Mouse (Mus musculus): Measurements from ENCODE around the gene Cdca3. TPM values are rescaled to one million over a fixed set of nuclear protein-coding genes. Genes with fewer than 3 reads are reported as not detected.
"Not testable (repeated sequence)": the region's sequence is repeated elsewhere in the genome, so short reads cannot be mapped to it uniquely, and the experiment has no call there.

Gene Cdca3
- polyA plus RNA-seq, 1 experiment from 2014 or later, result 107 TPM

GRCm38 (mm10) chr6:124817125-124817524 is 12.2 kb upstream of the Cdca3 start:
- Histone ChIP-seq H3K9ac (ENCODE audit: low read depth, low read length) (no peak overlapping the region), H3K36me3 (ENCODE audit: control insufficient read depth, insufficient read depth, low read length) (peaks cover 67% of the 10 kb centered on the region), H3K4me1 (ENCODE audit: control insufficient read depth, insufficient read depth, low read length) (peaks cover under 1% of the 10 kb centered on the region; the same call in 1 of the 2 replicates), H3K4me3 (ENCODE audit: low read depth, low read length) (no peak overlapping the region), H3K27me3 (replicated peaks; ENCODE audit: control insufficient read depth, insufficient read depth, low read length) (no peaks in the 10 kb centered on the region), H3K27ac (replicated peaks; ENCODE audit: low read depth, low read length) (no peak overlapping the region), H3K4me2 (ENCODE audit: low read depth, low read length) (no peak overlapping the region), H3K9me3 (ENCODE audit: control insufficient read depth, low read length) (no peaks in the 10 kb centered on the region)
- WGBS, result 97% methylated on average over 11 of the region's 11 CpGs
- no peak for ATAC-seq (ENCODE audit: low read depth)
- no peak for DNase-seq (ENCODE audit: low spot score)

- H3K9ac ChIP-seq (ENCODE audit: low read depth, low read length), result no peak overlapping the region
- no peak overlapping the region for H3K4me2 ChIP-seq (ENCODE audit: low read depth, low read length)
- WGBS, result 94% methylated on average over 8 of the region's 8 CpGs
- H3K4me3 ChIP-seq (ENCODE audit: low read depth, low read length), result no peak overlapping the region
- no peak overlapping the region for H3K27ac ChIP-seq (replicated peaks; ENCODE audit: low read depth, low read length)
- H3K4me1 ChIP-seq (ENCODE audit: control insufficient read depth, insufficient read depth, low read length), result no peaks in the 10 kb centered on the region
- H3K36me3 ChIP-seq (ENCODE audit: control insufficient read depth, insufficient read depth, low read length), result peaks cover 67% of the 10 kb centered on the region
- H3K9me3 ChIP-seq (ENCODE audit: control insufficient read depth, low read length), result no peaks in the 10 kb centered on the region
- no peaks in the 10 kb centered on the region for H3K27me3 ChIP-seq (replicated peaks; ENCODE audit: control insufficient read depth, insufficient read depth, low read length)
- ATAC-seq (ENCODE audit: low read depth) (no peak), DNase-seq (ENCODE audit: low spot score) (no peak)
Observed at GRCm38 (mm10) chr6:124817563-124817962, 11.8 kb upstream of the Cdca3 start.

- DNase-seq (ENCODE audit: low spot score), result no peak
- Histone ChIP-seq H3K4me2 (ENCODE audit: low read depth, low read length) (no peak overlapping the region), H3K27ac (replicated peaks; ENCODE audit: low read depth, low read length) (no peak overlapping the region), H3K9me3 (ENCODE audit: control insufficient read depth, low read length) (no peaks in the 10 kb centered on the region), H3K27me3 (replicated peaks; ENCODE audit: control insufficient read depth, insufficient read depth, low read length) (no peaks in the 10 kb centered on the region), H3K4me1 (ENCODE audit: control insufficient read depth, insufficient read depth, low read length) (no peaks in the 10 kb centered on the region), H3K4me3 (ENCODE audit: low read depth, low read length) (no peak overlapping the region), H3K36me3 (ENCODE audit: control insufficient read depth, insufficient read depth, low read length) (peaks cover 70% of the 10 kb centered on the region), H3K9ac (ENCODE audit: low read depth, low read length) (no peak overlapping the region)
- WGBS, result 89% methylated on average over 8 of the region's 8 CpGs
- ATAC-seq (ENCODE audit: low read depth), result no peak
Observed at GRCm38 (mm10) chr6:124817971-124818370, 11.4 kb upstream of the Cdca3 start.

- ATAC-seq (ENCODE audit: low read depth), result no peak
- H3K27me3 ChIP-seq (replicated peaks; ENCODE audit: control insufficient read depth, insufficient read depth, low read length), result no peaks in the 10 kb centered on the region
- H3K4me2 ChIP-seq (ENCODE audit: low read depth, low read length), result no peak overlapping the region
- 95% methylated on average over 5 of the region's 5 CpGs for WGBS
- H3K4me3 ChIP-seq (ENCODE audit: low read depth, low read length), result no peak overlapping the region
- no peak overlapping the region for H3K27ac ChIP-seq (replicated peaks; ENCODE audit: low read depth, low read length)
- DNase-seq (ENCODE audit: low spot score), result no peak
- no peaks in the 10 kb centered on the region for H3K4me1 ChIP-seq (ENCODE audit: control insufficient read depth, insufficient read depth, low read length)
- no peak overlapping the region for H3K9ac ChIP-seq (ENCODE audit: low read depth, low read length)
- H3K36me3 ChIP-seq (ENCODE audit: control insufficient read depth, insufficient read depth, low read length), result peaks cover 99% of the 10 kb centered on the region
- no peaks in the 10 kb centered on the region for H3K9me3 ChIP-seq (ENCODE audit: control insufficient read depth, low read length)
Observed at GRCm38 (mm10) chr6:124820891-124821290, 8.5 kb upstream of the Cdca3 start.

GRCm38 (mm10) chr6:124822049-124822448 is 7.3 kb upstream of the Cdca3 start:
- DNase-seq (ENCODE audit: low spot score) (no peak), ATAC-seq (ENCODE audit: low read depth) (no peak)
- Histone ChIP-seq H3K9me3 (ENCODE audit: control insufficient read depth, low read length) (no peaks in the 10 kb centered on the region), H3K36me3 (ENCODE audit: control insufficient read depth, insufficient read depth, low read length) (peaks cover 97% of the 10 kb centered on the region), H3K27ac (replicated peaks; ENCODE audit: low read depth, low read length) (no peak overlapping the region), H3K27me3 (replicated peaks; ENCODE audit: control insufficient read depth, insufficient read depth, low read length) (no peaks in the 10 kb centered on the region), H3K4me1 (ENCODE audit: control insufficient read depth, insufficient read depth, low read length) (no peaks in the 10 kb centered on the region), H3K4me3 (ENCODE audit: low read depth, low read length) (no peak overlapping the region), H3K4me2 (ENCODE audit: low read depth, low read length) (no peak overlapping the region), H3K9ac (ENCODE audit: low read depth, low read length) (no peak overlapping the region)
- 96% methylated on average over 4 of the region's 4 CpGs for WGBS

GRCm38 (mm10) chr6:124828101-124828592 is 1.2 kb upstream of the Cdca3 start:
- Histone ChIP-seq H3K4me2 (ENCODE audit: low read depth, low read length) (peak overlapping the region; percentile 82), H3K27ac (replicated peaks; ENCODE audit: low read depth, low read length) (peak overlapping the region; percentile 64), H3K36me3 (ENCODE audit: control insufficient read depth, insufficient read depth, low read length) (peaks cover 49% of the 10 kb centered on the region), H3K9ac (ENCODE audit: low read depth, low read length) (peak overlapping the region; percentile 63), H3K27me3 (replicated peaks; ENCODE audit: control insufficient read depth, insufficient read depth, low read length) (no peaks in the 10 kb centered on the region), H3K4me1 (ENCODE audit: control insufficient read depth, insufficient read depth, low read length) (peaks cover 9% of the 10 kb centered on the region; the same call in 1 of the 2 replicates), H3K4me3 (ENCODE audit: low read depth, low read length) (peak overlapping the region; percentile 58), H3K9me3 (ENCODE audit: control insufficient read depth, low read length) (no peaks in the 10 kb centered on the region)
- DNase-seq (ENCODE audit: low spot score) (peak; percentile 71), ATAC-seq (ENCODE audit: low read depth) (no peak)
- WGBS, result 20% methylated on average over 10 of the region's 10 CpGs

- Histone ChIP-seq H3K4me2 (ENCODE audit: low read depth, low read length) (peak overlapping the region; percentile 81), H3K4me3 (ENCODE audit: low read depth, low read length) (peak overlapping the region; percentile 58), H3K27ac (replicated peaks; ENCODE audit: low read depth, low read length) (peak overlapping the region; percentile 95), H3K27me3 (replicated peaks; ENCODE audit: control insufficient read depth, insufficient read depth, low read length) (no peaks in the 10 kb centered on the region), H3K9me3 (ENCODE audit: control insufficient read depth, low read length) (no peaks in the 10 kb centered on the region), H3K36me3 (ENCODE audit: control insufficient read depth, insufficient read depth, low read length) (peaks cover 36% of the 10 kb centered on the region), H3K9ac (ENCODE audit: low read depth, low read length) (peak overlapping the region; percentile 74), H3K4me1 (ENCODE audit: control insufficient read depth, insufficient read depth, low read length) (peaks cover 9% of the 10 kb centered on the region; the same call in 1 of the 2 replicates)
- ATAC-seq (ENCODE audit: low read depth) (peak; percentile 90), DNase-seq (ENCODE audit: low spot score) (peak; percentile 99)
- under 1% methylated on average over 36 of the region's 38 CpGs for WGBS
Observed at GRCm38 (mm10) chr6:124829799-124830700, 703 bp downstream of the Cdca3 start.

GRCm38 (mm10) chr6:124831199-124831598 is 1.9 kb downstream of the Cdca3 start:
- not testable (repeated sequence) for H3K27ac ChIP-seq (replicated peaks; ENCODE audit: low read depth, low read length); ATAC-seq (ENCODE audit: low read depth); H3K9me3 ChIP-seq (ENCODE audit: control insufficient read depth, low read length); DNase-seq (ENCODE audit: low spot score); H3K9ac ChIP-seq (ENCODE audit: low read depth, low read length); H3K4me1 ChIP-seq (ENCODE audit: control insufficient read depth, insufficient read depth, low read length); H3K27me3 ChIP-seq (replicated peaks; ENCODE audit: control insufficient read depth, insufficient read depth, low read length)
- 94% methylated on average over 4 of the region's 4 CpGs for WGBS
- peak overlapping the region; percentile 81 for H3K4me2 ChIP-seq (ENCODE audit: low read depth, low read length)
- peaks cover 24% of the 10 kb centered on the region for H3K36me3 ChIP-seq (ENCODE audit: control insufficient read depth, insufficient read depth, low read length)
- H3K4me3 ChIP-seq (ENCODE audit: low read depth, low read length), result peak overlapping the region; percentile 58; the same call in 1 of the 2 replicates

All from embryonic facial prominence, embryonic 14.5 days (tissue).